Mouse (Mus musculus) testis, adult 2 months (tissue): Measurements from ENCODE around the gene Sncg.

ENCODE experiments used
- CTCF ChIP-seq: fragments of 200-500 bp; IDR thresholded peaks from 2 replicates; pipeline ENCODE4 v1.5.1; 2012; ENCODE audit warnings: low read depth, mild to moderate bottlenecking, inconsistent platforms, low read length, moderate library complexity; ENCODE audit not compliant: control insufficient read depth, insufficient read depth, insufficient replicate concordance
- POLR2A ChIP-seq: fragments of 200-500 bp; IDR thresholded peaks from 2 replicates; pipeline ENCODE4 v1.6.1; 2012; ENCODE audit warnings: low read depth, mild to moderate bottlenecking, inconsistent platforms, low read length, moderate library complexity; ENCODE audit not compliant: control insufficient read depth

DNA sequence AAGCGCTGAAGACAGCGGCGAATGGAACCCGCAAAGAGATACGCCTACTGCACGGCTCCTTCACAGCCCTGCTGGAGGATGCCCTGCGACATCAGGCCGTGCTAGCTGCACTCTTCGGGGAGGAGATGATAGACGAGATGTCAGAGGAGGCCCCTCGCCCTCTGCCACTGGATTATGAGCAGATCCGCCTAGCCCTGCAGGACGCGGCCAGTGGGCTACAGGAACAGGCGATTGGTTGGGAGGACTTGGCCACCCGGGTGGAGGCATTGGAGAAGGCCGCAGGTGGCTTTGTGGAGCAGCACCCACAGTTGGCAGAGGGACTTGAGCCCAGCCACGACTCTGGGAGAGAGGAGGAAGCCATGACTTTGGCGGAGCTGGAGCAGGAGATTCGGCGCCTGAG, 24.3 kb upstream of the Sncg start:
- TF ChIP-seq CTCF: no peak
- no peak for TF ChIP-seq POLR2A
